Mouse (Mus musculus) liver, embryonic 11.5 days (tissue): ENCODE data around the gene Kcne2. TPM values are rescaled to one million over a fixed set of nuclear protein-coding genes. Genes with fewer than 3 reads are reported as not detected.

Experiments
- ATAC-seq: fragments of 200-750 bp; cut with Nextera tagmentation; replicated peaks from 2 replicates; pipeline ENCODE4 v1.8.0; 2017; ENCODE audit warnings: moderate number of reproducible peaks, mild to moderate bottlenecking, moderate TSS enrichment, moderate library complexity; ENCODE audit not compliant: low FRiP score
- DNase-seq: peaks from one replicate; pipeline ENCODE4 v3.0.0-alpha.2; 2017; ENCODE audit warnings: low spot score
- H3K27ac ChIP-seq: fragments of 300-500 bp; sonication (generic); 2 replicates; pipeline ENCODE4 v1.5.1; 2014; ENCODE audit warnings: mild to moderate bottlenecking, low read depth, low read length, control low read depth
- H3K27me3 ChIP-seq: fragments of 300-500 bp; sonication (generic); replicated peaks from 2 replicates; pipeline ENCODE4 v1.6.1; 2014; ENCODE audit warnings: low read length, mixed read lengths; ENCODE audit not compliant: control insufficient read depth, insufficient read depth
- H3K36me3 ChIP-seq: fragments of 300-500 bp; sonication (generic); 2 replicates; pipeline ENCODE4 v1.6.1; 2014; ENCODE audit warnings: mild to moderate bottlenecking, low read length, moderate library complexity, mixed read lengths; ENCODE audit not compliant: control insufficient read depth, insufficient read depth
- H3K4me1 ChIP-seq: fragments of 300-500 bp; sonication (generic); replicated peaks from 2 replicates; pipeline ENCODE4 v1.6.1; 2014; ENCODE audit warnings: low read length, mixed read lengths; ENCODE audit not compliant: control insufficient read depth, insufficient read depth
- H3K4me2 ChIP-seq: fragments of 300-500 bp; sonication (generic); 2 replicates; pipeline ENCODE4 v1.6.1; 2014; ENCODE audit warnings: mild to moderate bottlenecking, control low read depth, moderate library complexity
- H3K4me3 ChIP-seq: fragments of 300-500 bp; sonication (generic); 2 replicates; pipeline ENCODE4 v1.5.1; 2014; ENCODE audit warnings: low read depth, low read length, control low read depth
- H3K9ac ChIP-seq: fragments of 300-500 bp; sonication (generic); 2 replicates; pipeline ENCODE4 v1.6.1; 2014; ENCODE audit warnings: low read depth, low read length, control low read depth
- H3K9me3 ChIP-seq: fragments of 300-500 bp; sonication (generic); 2 replicates; pipeline ENCODE4 v1.6.1; 2016; ENCODE audit warnings: low read length, inconsistent platforms, mixed read lengths; ENCODE audit not compliant: control insufficient read depth
- WGBS: fragments of 180-500 bp; shearing (Covaris S2); extraction: QIAGEN DNeasy Blood & Tissue Kit; methylation state at CpG from one replicate; pipeline ENCODE4 v1.1.7; 2014; 5-methylcytosine and 5-hydroxymethylcytosine counted together
- polyA plus RNA-seq: library from polyadenylated mRNA; unstranded; fragments of >200 nt; fragmentation: Nextera tagmentation; extraction: Ambion mirVana; gene quantifications from 2 replicates; pipeline ENCODE4 v1.2.1, GENCODE M21; 2014

Kcne2 gene
- polyA plus RNA-seq, 1 experiment from 2014 or later = 0.26 TPM

DNA sequence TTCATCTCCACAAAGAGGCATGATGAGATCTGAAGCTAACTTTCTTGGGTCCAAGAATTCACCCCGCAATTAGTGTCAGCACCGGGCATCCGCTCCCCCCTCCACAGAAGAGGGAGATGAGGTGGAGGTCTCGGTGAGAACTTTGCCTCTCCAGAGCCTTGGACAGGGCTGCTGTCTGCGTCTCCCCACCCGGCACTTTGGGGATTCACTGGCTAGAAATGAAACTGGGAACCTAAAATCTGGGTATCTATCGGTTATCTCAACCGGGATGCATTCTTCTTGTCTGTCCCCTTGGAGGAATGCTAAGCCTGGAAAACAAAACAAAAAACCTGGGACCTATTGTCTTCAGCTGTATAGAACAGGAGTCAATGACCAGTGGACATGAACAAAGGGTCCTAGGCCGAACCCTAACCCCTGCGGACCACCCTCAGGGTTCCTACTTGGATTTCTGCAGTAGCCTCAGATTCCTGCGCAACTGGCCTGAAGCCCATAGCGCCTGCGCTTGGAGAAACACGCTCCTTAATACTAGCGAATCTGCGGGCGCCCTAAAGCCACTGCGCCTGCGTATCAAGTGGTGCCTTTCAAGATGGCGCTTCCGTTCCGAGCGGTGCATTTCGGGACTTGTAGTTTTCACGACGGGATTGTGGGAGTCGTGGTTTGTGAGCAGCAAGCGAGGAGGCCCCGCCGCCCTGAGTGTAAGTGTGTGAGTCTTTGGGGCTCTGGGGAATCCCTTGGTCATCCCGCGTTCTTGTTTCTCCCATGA, 8.6 kb downstream of the Kcne2 start, which contains the start of gene Smim11:
Smim11 (plus strand) TSS at position 638 of the 763 bp plus-strand sequence.
- Histone ChIP-seq H3K27me3 (no peaks in the 10 kb centered on the region), H3K9ac (peak within 1 kb of the TSS; percentile 83), H3K4me1 (peaks cover 18% of the 10 kb centered on the region), H3K4me2 (peak within 1 kb of the TSS; percentile 81), H3K27ac (peak within 1 kb of the TSS; percentile 21; the same call in 1 of the 2 replicates), H3K36me3 (peaks cover 1% of the 10 kb centered on the region; the same call in 1 of the 2 replicates), H3K4me3 (peak within 1 kb of the TSS; percentile 70), H3K9me3 (no peaks in the 10 kb centered on the region)
- peak; percentile 92 for DNase-seq
- 11% methylated on average over 32 of the region's 32 CpGs for WGBS
- peak; percentile 89 for ATAC-seq

- H3K9me3 ChIP-seq = no peaks in the 10 kb centered on the region
- ATAC-seq (peak; percentile 68), DNase-seq (no peak)
- H3K36me3 ChIP-seq = peaks cover 2% of the 10 kb centered on the region; the same call in 1 of the 2 replicates
- H3K4me1 ChIP-seq = peaks cover 18% of the 10 kb centered on the region
- H3K4me2 ChIP-seq = peak overlapping the region; percentile 81
- H3K27ac ChIP-seq = peak overlapping the region; percentile 21; the same call in 1 of the 2 replicates
- 1% methylated on average over 12 of the region's 12 CpGs for WGBS
- H3K27me3 ChIP-seq = no peaks in the 10 kb centered on the region
- peak overlapping the region; percentile 83 for H3K9ac ChIP-seq
- peak overlapping the region; percentile 70 for H3K4me3 ChIP-seq
These were observed 9.2 kb downstream of the Kcne2 start for GRCm38 (mm10) chr16:92301412-92301806.

DNA sequence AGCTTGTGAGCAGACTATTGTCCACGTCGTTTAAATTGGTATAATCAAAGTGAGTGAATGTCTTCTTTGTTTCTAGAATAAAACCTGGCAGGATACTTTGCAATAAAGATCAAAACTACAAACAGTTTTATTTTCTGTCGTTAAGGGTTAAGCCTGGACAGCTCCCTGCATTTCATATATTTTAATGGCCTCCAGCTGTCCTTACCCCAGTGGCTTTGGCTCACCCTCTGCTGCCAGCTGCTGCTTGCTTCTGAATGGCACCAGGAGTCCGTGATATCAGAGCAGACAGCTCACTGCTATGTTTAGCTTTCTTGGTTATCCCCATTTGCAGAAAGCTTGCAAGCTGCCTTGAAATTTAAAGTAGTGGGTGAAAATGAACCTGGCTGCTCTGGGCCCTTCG, 9.8 kb downstream of the Kcne2 start:
- H3K9ac ChIP-seq = peak overlapping the region; percentile 83
- peaks cover 18% of the 10 kb centered on the region for H3K4me1 ChIP-seq
- peaks cover 6% of the 10 kb centered on the region for H3K36me3 ChIP-seq
- H3K27ac ChIP-seq = peak overlapping the region; percentile 21; the same call in 1 of the 2 replicates
- H3K4me2 ChIP-seq = peak overlapping the region; percentile 81
- ATAC-seq = no peak
- no peak for DNase-seq
- no peaks in the 10 kb centered on the region for H3K27me3 ChIP-seq
- WGBS = 43% methylated on average over 5 of the region's 5 CpGs
- peak overlapping the region; percentile 70 for H3K4me3 ChIP-seq
- no peaks in the 10 kb centered on the region for H3K9me3 ChIP-seq

- ATAC-seq (no peak), DNase-seq (no peak)
- H3K27me3 ChIP-seq = no peaks in the 10 kb centered on the region
- WGBS = 59% methylated on average over 5 of the region's 5 CpGs
- no peaks in the 10 kb centered on the region for H3K9me3 ChIP-seq
- H3K9ac ChIP-seq = peak overlapping the region; percentile 83; the same call in 1 of the 2 replicates
- peaks cover 10% of the 10 kb centered on the region for H3K36me3 ChIP-seq
- H3K4me1 ChIP-seq = peaks cover 18% of the 10 kb centered on the region
- peak overlapping the region; percentile 70; the same call in 1 of the 2 replicates for H3K4me3 ChIP-seq
- peak overlapping the region; percentile 81 for H3K4me2 ChIP-seq
- no peak overlapping the region for H3K27ac ChIP-seq
These were observed 10.3 kb downstream of the Kcne2 start for GRCm38 (mm10) chr16:92302506-92302905.

- no peak for ATAC-seq
- no peak overlapping the region for H3K9ac ChIP-seq
- no peak overlapping the region for H3K27ac ChIP-seq
- H3K9me3 ChIP-seq = no peaks in the 10 kb centered on the region
- peaks cover 10% of the 10 kb centered on the region for H3K36me3 ChIP-seq
- H3K4me1 ChIP-seq = peaks cover 17% of the 10 kb centered on the region
- no peaks in the 10 kb centered on the region for H3K27me3 ChIP-seq
- WGBS = 92% methylated on average over 2 of the region's 2 CpGs
- no peak for DNase-seq
- H3K4me2 ChIP-seq = no peak overlapping the region
- H3K4me3 ChIP-seq = no peak overlapping the region
These were observed 13.3 kb downstream of the Kcne2 start for GRCm38 (mm10) chr16:92305519-92305918.

DNA sequence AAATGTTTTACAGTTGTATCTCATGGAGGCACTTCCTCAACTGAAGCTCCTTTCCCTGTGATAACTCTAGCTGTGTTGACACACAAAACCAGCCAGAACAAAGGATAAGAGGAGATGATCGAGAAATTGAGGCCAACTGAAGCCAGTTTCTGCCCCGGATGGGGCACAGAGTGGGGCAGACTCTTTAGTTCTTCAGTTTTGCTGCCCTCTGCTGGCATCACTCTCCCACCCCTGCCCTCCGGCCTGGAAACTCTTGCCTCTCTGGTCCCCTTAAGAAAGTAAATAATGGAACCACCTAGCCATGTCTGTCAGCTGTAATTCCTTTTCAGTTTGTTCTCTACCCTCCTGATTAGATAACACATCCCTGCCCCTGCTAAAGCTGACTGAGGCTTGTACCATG, 15.8 kb downstream of the Kcne2 start:
- ATAC-seq = no peak
- DNase-seq = no peak
- 71% methylated on average over 3 of the region's 3 CpGs for WGBS

GRCm38 (mm10) chr16:92309126-92309525, 16.9 kb downstream of the Kcne2 start:
- Histone ChIP-seq H3K4me3 (no peak overlapping the region), H3K36me3 (peaks cover 14% of the 10 kb centered on the region), H3K4me2 (no peak overlapping the region), H3K27ac (no peak overlapping the region), H3K9me3 (no peaks in the 10 kb centered on the region), H3K27me3 (no peaks in the 10 kb centered on the region), H3K9ac (no peak overlapping the region), H3K4me1 (no peaks in the 10 kb centered on the region)
- WGBS = 65% methylated on average over 4 of the region's 4 CpGs
- DNase-seq (no peak), ATAC-seq (no peak)

More for the DNA sequence above, 15.8 kb downstream of the Kcne2 start:
- H3K9me3 ChIP-seq = no peaks in the 10 kb centered on the region
- no peak overlapping the region for H3K9ac ChIP-seq
- no peaks in the 10 kb centered on the region for H3K27me3 ChIP-seq
- peaks cover 2% of the 10 kb centered on the region for H3K4me1 ChIP-seq
- no peak overlapping the region for H3K4me2 ChIP-seq
- peaks cover 14% of the 10 kb centered on the region for H3K36me3 ChIP-seq
- H3K4me3 ChIP-seq = no peak overlapping the region
- no peak overlapping the region for H3K27ac ChIP-seq

DNA sequence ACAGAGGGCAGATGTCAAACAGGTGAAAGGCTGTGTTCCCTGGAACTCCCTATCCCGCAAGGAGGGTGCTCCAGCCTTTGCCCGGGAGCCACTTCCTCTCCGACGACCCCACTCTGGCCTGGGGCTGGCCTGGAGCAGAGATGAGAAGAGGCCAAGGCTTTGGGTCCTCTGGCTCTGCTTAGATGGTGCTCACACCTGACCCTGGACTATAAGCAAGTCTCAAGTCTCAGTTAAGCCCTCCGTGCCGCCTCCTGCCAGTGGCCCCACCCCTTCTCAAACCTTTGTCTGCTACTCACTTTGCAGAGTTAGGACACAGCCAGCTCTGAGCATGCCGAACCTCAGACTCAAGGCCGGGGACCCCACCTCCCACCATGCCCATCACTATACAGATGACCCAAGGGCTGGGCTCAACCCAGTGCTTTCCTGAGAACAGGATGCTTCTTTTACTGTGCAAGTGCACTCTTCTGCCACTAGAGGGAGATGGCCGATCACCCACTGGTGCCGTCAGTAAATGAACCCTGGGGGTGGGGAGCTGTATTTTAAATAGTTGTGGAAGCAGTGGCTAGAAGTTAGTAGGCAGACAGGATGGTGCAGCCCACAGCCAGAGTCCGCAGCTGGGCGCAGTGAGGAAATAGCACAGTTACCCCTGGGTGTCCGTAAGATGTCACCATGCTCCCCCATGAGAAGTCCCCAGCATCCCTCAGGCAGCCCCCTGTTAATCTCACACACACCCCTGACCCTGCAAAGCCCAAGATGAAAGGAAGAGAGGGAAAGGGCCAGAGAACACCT, 22.0 kb downstream of the Kcne2 start:
- H3K9me3 ChIP-seq = no peaks in the 10 kb centered on the region
- DNase-seq = peak; percentile 52
- peaks cover 4% of the 10 kb centered on the region; the same call in 1 of the 2 replicates for H3K36me3 ChIP-seq
- no peak overlapping the region for H3K4me3 ChIP-seq
- no peak overlapping the region for H3K4me2 ChIP-seq
- H3K4me1 ChIP-seq = no peaks in the 10 kb centered on the region
- WGBS = 51% methylated on average over 13 of the region's 13 CpGs
- H3K27me3 ChIP-seq = no peaks in the 10 kb centered on the region
- H3K27ac ChIP-seq = no peak overlapping the region
- ATAC-seq = peak; percentile 48
- H3K9ac ChIP-seq = no peak overlapping the region
